In the genomic region with DNA sequence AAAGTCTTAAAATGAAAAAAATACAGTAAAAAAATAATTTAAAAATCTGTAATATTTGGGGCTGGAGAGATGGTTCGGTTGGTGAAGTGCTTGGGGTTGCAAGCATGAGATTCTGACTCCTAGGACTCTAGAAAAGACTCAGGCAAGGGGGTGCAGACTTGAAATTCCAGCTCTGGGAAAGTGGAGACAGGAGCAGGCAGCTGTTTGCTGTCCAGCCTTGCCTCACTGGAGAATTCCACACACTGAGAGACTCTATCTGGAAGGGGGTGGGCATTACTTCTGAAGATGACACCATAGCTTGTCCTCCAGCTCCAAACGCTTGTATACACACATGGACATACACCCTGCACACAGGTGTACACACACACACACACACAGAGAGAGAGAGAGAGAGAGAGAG, we compare ENCODE assay signal across 16 mouse cellular contexts.
"Had no signal": no experiment of that assay in that cellular context is flagged by ENCODE, and none has a peak within 500 bp of the region (broad histone marks: within the 10 kb centered on the region; RNA-seq: fewer than 3 reads in every experiment).

No protein-coding gene starts in this region.

- H3K27me3 ChIP-seq: liver, embryonic 13.5 days; liver, embryonic 15.5 days; midbrain, embryonic 12.5 days; neural tube, embryonic 12.5 days; stomach, embryonic 15.5 days had no signal

- H3K4me2 ChIP-seq: liver, embryonic 11.5 days; liver, embryonic 13.5 days; liver, embryonic 15.5 days; midbrain, embryonic 12.5 days; neural tube, embryonic 12.5 days; stomach, embryonic 15.5 days had no signal

- H3K9me3 ChIP-seq: liver, embryonic 13.5 days; liver, embryonic 15.5 days; megakaryocyte, embryonic 14.5 days; midbrain, embryonic 12.5 days; neural tube, embryonic 12.5 days; stomach, embryonic 15.5 days had no signal

- H3K4me1 ChIP-seq: liver, embryonic 15.5 days; midbrain, embryonic 12.5 days; neural tube, embryonic 12.5 days; stomach, embryonic 15.5 days had no signal

- DNase-seq: liver; liver, embryonic 13.5 days; liver, postnatal 0 days; midbrain, embryonic 14.5 days; right cerebral cortex, postnatal 14 days; thymus, adult 2 months; thymus, postnatal 25 days; thymus, postnatal 4 days had no signal

- ATAC-seq: liver, postnatal 0 days had no signal

- H3K27ac ChIP-seq: liver, embryonic 13.5 days; liver, embryonic 15.5 days; macrophage; midbrain, embryonic 12.5 days; neural tube, embryonic 12.5 days; stomach, embryonic 15.5 days; stomach, postnatal 0 days had no signal

- H3K9ac ChIP-seq: liver, embryonic 13.5 days; liver, embryonic 15.5 days; liver, postnatal 0 days; midbrain, embryonic 12.5 days; neural tube, embryonic 12.5 days; stomach, embryonic 15.5 days had no signal

- H3K4me3 ChIP-seq: liver, embryonic 13.5 days; liver, embryonic 15.5 days; megakaryocyte, embryonic 14.5 days; midbrain, embryonic 12.5 days; neural tube, embryonic 12.5 days; stomach, embryonic 15.5 days had no signal

- H3K36me3 ChIP-seq: liver, embryonic 13.5 days; liver, embryonic 15.5 days; midbrain, embryonic 12.5 days; neural tube, embryonic 12.5 days; stomach, embryonic 15.5 days had no signal
